Mouse (Mus musculus) spleen, adult 12 weeks (tissue): ENCODE measurements around the gene Edaradd.

Experiments used
- DNase-seq: peaks from one replicate; pipeline ENCODE4 v3.0.0; 2022; ENCODE audit warnings: low spot score

Edaradd gene

GRCm38 (mm10) chr13:12460881-12461729 lies 59.1 kb downstream of the Edaradd start:
- DNase-seq, result peak; percentile 89

GRCm38 (mm10) chr13:12460443-12460842 lies 59.8 kb downstream of the Edaradd start:
- DNase-seq, result peak; percentile 51

GRCm38 (mm10) chr13:12456711-12457110 lies 63.5 kb downstream of the Edaradd start:
- DNase-seq, result no peak

GRCm38 (mm10) chr13:12454686-12455390 lies 65.4 kb downstream of the Edaradd start:
- DNase-seq, result no peak

GRCm38 (mm10) chr13:12453150-12453549 lies 67.1 kb downstream of the Edaradd start:
- no peak for DNase-seq

- no peak for DNase-seq
Measured at GRCm38 (mm10) chr13:12442008-12442587, 78.1 kb downstream of the Edaradd start.

GRCm38 (mm10) chr13:12440813-12441212 lies 79.4 kb downstream of the Edaradd start:
- DNase-seq, result no peak

- no peak for DNase-seq
Measured at GRCm38 (mm10) chr13:12439586-12439985, 80.7 kb downstream of the Edaradd start.

- no peak for DNase-seq
Measured at GRCm38 (mm10) chr13:12433843-12434242, 86.4 kb downstream of the Edaradd start.

GRCm38 (mm10) chr13:12428556-12428955 lies 91.7 kb downstream of the Edaradd start:
- DNase-seq, result no peak
